Mouse (Mus musculus): Measurements from ENCODE around the gene Ankrd65.

GRCm38 (mm10) chr4:155785246-155785645, 5.0 kb upstream of the Ankrd65 start:
- TF ChIP-seq POLR2A (IDR thresholded peaks at IDR 0.05; ENCODE audit: insufficient read depth, low read depth, low read length) (no peak), CTCF (IDR thresholded peaks at IDR 0.05) (no peak), EP300 (IDR thresholded peaks at IDR 0.05; ENCODE audit: insufficient read depth, low read depth, low read length) (no peak)

Data from heart, adult 2 months (tissue).